Mouse (Mus musculus) heart, embryonic 14.5 days (tissue): ENCODE measurements at regions not wholly inside any gene's neighbourhood (a gene's known extent, or its start where the extent isn't known, plus 50 kb on each side); places are given as distances from the start of the nearest gene placed in this dataset.
"Not testable (repeated sequence)": the region's sequence is repeated elsewhere in the genome, so short reads cannot be mapped to it uniquely, and the experiment has no call there.

Experiments used
- ATAC-seq: fragments of 200-750 bp; cut with Nextera tagmentation; 2 replicates; pipeline ENCODE4 v1.8.0; 2017; ENCODE audit warnings: low read depth, moderate TSS enrichment; ENCODE audit not compliant: insufficient number of reproducible peaks, insufficient read depth, low FRiP score
- H3K27ac ChIP-seq, 2 experiments: fragments of 200-500 bp in 1 of 2; fragments of 300-500 bp in 1 of 2; sonication (generic) in 1 of 2; replicated peaks in 1 of 2; 2 replicates each; pipeline ENCODE4 v1.5.1; 2012 to 2014; ENCODE audit warnings: low read depth in 2 of 2, low read length in 2 of 2, control low read depth in 1 of 2, mild to moderate bottlenecking in 1 of 2, mixed read lengths in 1 of 2; ENCODE audit not compliant: control insufficient read depth in 1 of 2, insufficient read depth in 1 of 2
- H3K27me3 ChIP-seq: fragments of 300-500 bp; sonication (generic); 2 replicates; pipeline ENCODE4 v1.6.1; 2014; ENCODE audit warnings: mild to moderate bottlenecking, low read length, control low read depth; ENCODE audit not compliant: control insufficient read depth, insufficient read depth
- H3K36me3 ChIP-seq: fragments of 300-500 bp; sonication (generic); 2 replicates; pipeline ENCODE4 v1.6.1; 2014; ENCODE audit warnings: mild to moderate bottlenecking, control low read depth, low read length, mixed read lengths; ENCODE audit not compliant: control insufficient read depth, insufficient read depth
- H3K4me1 ChIP-seq, 2 experiments: fragments of 200-500 bp in 1 of 2; fragments of 300-500 bp in 1 of 2; sonication (generic) in 1 of 2; 2 replicates each; pipeline ENCODE4 v1.6.1; 2012 to 2014; ENCODE audit warnings: low read length in 2 of 2, control low read depth in 1 of 2, mixed read lengths in 1 of 2; ENCODE audit not compliant: control insufficient read depth in 2 of 2, insufficient read depth in 2 of 2
- H3K4me2 ChIP-seq: fragments of 300-500 bp; sonication (generic); 2 replicates; pipeline ENCODE4 v1.6.1; 2014; ENCODE audit warnings: mild to moderate bottlenecking, low read length
- H3K4me3 ChIP-seq, 2 experiments: fragments of 200-500 bp in 1 of 2; fragments of 300-500 bp in 1 of 2; sonication (generic) in 1 of 2; 2 replicates each; pipeline ENCODE4 v1.5.1; 2012 to 2014; ENCODE audit warnings: low read length in 2 of 2, mild to moderate bottlenecking in 2 of 2, control low read depth in 1 of 2, low read depth in 1 of 2, moderate library complexity in 1 of 2; ENCODE audit not compliant: control insufficient read depth in 1 of 2, insufficient read depth in 1 of 2
- H3K9ac ChIP-seq: fragments of 300-500 bp; sonication (generic); 2 replicates; pipeline ENCODE4 v1.6.1; 2014; ENCODE audit warnings: mild to moderate bottlenecking, low read length
- H3K9me3 ChIP-seq: fragments of 300-500 bp; sonication (generic); 2 replicates; pipeline ENCODE4 v1.6.1; 2016; ENCODE audit warnings: low read length, control low read depth; ENCODE audit not compliant: control insufficient read depth
- WGBS: fragments of 180-500 bp; shearing (Covaris S2); extraction: QIAGEN DNeasy Blood & Tissue Kit; methylation state at CpG from one replicate; pipeline ENCODE4 v1.1.7; 2014; 5-methylcytosine and 5-hydroxymethylcytosine counted together

- not testable (repeated sequence) for H3K9me3 ChIP-seq, H3K36me3 ChIP-seq, H3K4me2 ChIP-seq, H3K27ac ChIP-seq, H3K4me3 ChIP-seq, H3K27me3 ChIP-seq, ATAC-seq, H3K9ac ChIP-seq, H3K4me1 ChIP-seq
- WGBS, result 50% methylated on average over 2 of the region's 2 CpGs
These were observed 532.0 kb downstream of the Dad1 start for GRCm38 (mm10) chr14:53721901-53722300.

GRCm38 (mm10) chr14:53709627-53710026, 544.3 kb downstream of the Dad1 start:
- H3K4me2 ChIP-seq, H3K27me3 ChIP-seq, ATAC-seq, H3K4me1 ChIP-seq, H3K4me3 ChIP-seq, H3K9me3 ChIP-seq, H3K27ac ChIP-seq, H3K36me3 ChIP-seq, H3K9ac ChIP-seq: not testable (repeated sequence)
- WGBS, result 3% methylated on average over 3 of the region's 3 CpGs

DNA sequence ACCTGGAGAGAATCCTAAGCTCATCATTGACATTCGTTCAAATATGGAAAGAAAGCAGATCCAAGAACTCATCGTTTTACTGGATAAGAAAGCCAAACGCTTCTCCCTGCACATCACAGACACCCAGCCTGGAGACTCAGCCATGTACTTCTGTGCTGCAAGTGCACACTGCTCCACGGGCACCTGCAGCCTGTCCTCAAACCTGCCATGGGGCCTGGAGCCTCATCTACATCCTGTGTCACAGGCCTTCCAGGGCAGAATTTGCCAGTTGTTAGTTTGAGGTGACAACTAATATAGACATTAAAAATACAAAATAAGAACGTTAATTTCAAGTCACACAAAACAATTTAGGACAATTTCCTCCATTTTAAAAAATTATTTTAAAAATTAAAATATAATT, 549.6 kb downstream of the Dad1 start:
- H3K36me3 ChIP-seq, H3K4me2 ChIP-seq, H3K4me3 ChIP-seq, H3K9ac ChIP-seq, H3K27ac ChIP-seq, ATAC-seq, H3K27me3 ChIP-seq, H3K4me1 ChIP-seq, H3K9me3 ChIP-seq: not testable (repeated sequence)
- WGBS, result 76% methylated on average over 5 of the region's 5 CpGs

- H3K4me1 ChIP-seq, H3K9ac ChIP-seq, H3K9me3 ChIP-seq, H3K27me3 ChIP-seq, H3K4me2 ChIP-seq, ATAC-seq, H3K4me3 ChIP-seq, H3K27ac ChIP-seq, H3K36me3 ChIP-seq: not testable (repeated sequence)
- WGBS, result 18% methylated on average over 1 of the region's 1 CpGs
These were observed 550.3 kb downstream of the Dad1 start for GRCm38 (mm10) chr14:53703593-53703992.

DNA sequence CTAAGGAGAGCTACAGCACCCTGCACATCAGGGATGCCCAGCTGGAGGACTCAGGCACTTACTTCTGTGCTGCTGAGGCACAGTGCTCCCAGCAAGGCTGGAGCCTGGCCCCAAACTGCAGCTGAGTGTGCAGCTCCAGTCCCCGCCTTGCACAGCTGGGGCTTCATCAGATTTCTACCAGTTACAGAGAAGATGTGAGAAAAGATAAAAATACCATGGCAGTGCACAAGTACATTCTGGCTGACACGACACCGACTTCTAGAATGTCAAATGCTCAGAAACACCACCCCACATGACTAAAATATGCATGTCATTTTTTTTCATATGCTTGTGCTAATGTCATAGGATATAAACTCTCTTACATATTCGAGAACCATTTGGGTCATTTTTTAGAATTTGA, 569.8 kb downstream of the Dad1 start:
- H3K9ac ChIP-seq, ATAC-seq, H3K27me3 ChIP-seq, H3K27ac ChIP-seq, H3K9me3 ChIP-seq, H3K4me3 ChIP-seq, H3K4me1 ChIP-seq, H3K4me2 ChIP-seq, H3K36me3 ChIP-seq: not testable (repeated sequence)
- 86% methylated on average over 4 of the region's 4 CpGs for WGBS

- H3K4me3 ChIP-seq, H3K4me2 ChIP-seq, H3K27me3 ChIP-seq, ATAC-seq, H3K9ac ChIP-seq, H3K4me1 ChIP-seq, H3K36me3 ChIP-seq, H3K9me3 ChIP-seq, H3K27ac ChIP-seq: not testable (repeated sequence)
- 76% methylated on average over 9 of the region's 9 CpGs for WGBS
These were observed 570.4 kb downstream of the Dad1 start for GRCm38 (mm10) chr14:53683361-53684015.

DNA sequence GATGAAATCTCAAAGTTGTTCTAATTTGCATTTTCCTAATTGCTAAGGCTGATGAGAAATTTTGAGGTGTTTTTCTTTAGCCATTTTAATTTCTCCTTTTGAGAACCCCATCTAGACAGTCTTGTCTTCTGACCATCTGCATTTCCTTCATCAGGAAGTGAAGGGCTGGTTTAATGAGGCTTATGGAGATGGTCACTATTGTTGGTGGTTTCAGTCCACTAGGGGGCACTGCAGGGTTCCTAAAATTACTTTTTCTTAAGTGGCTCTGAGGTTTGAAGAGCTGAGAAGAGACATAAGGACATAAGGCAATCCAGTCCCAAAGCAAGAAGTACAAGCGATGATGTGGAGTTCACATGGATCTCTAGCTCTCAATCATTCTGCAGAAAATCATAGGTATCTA, 571.2 kb downstream of the Dad1 start:
- WGBS, result 83% methylated on average over 1 of the region's 1 CpGs
- not testable (repeated sequence) for ATAC-seq, H3K27me3 ChIP-seq, H3K36me3 ChIP-seq, H3K4me2 ChIP-seq, H3K4me3 ChIP-seq, H3K4me1 ChIP-seq, H3K9me3 ChIP-seq, H3K9ac ChIP-seq, H3K27ac ChIP-seq

DNA sequence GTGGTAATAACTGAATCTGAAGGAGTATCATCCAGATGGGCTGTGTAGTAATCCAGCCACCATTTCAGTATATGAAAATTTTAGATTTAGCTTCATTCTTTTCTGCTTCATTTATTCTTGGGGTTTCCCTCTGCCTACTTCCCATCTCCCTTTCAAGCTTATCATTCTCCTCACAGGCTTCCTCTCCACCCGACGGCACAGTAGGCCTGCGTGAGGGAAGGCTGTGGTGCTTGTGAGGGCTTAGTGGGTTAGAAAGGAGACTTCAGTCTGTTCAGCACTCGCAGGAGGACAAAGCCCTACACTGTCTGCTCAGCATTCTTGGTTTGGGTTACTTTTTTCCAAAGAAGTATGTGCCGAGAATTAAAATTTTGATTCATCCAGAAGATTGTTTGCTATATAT, 572.6 kb downstream of the Dad1 start:
- WGBS, result 41% methylated on average over 5 of the region's 5 CpGs
- not testable (repeated sequence) for ATAC-seq, H3K36me3 ChIP-seq, H3K4me3 ChIP-seq, H3K9ac ChIP-seq, H3K9me3 ChIP-seq, H3K4me2 ChIP-seq, H3K27me3 ChIP-seq, H3K27ac ChIP-seq, H3K4me1 ChIP-seq
